Comparison of ENCODE assay signal across 8 mouse cellular contexts in genomic region chr16:9009361-9010083, GRCm38 (mm10).
DNase-seq lines count a peak whose midpoint lies in the region; ATAC-seq and TF ChIP-seq lines count a peak whose summit lies in the region.

No protein-coding gene starts in this region.

- H3K27me3 ChIP-seq in spleen, adult 2 months (ENCODE audit: control insufficient read depth, insufficient read depth, low read length): no peaks in the 10 kb centered on the region
- H3K27me3 ChIP-seq in midbrain, postnatal 0 days (ENCODE audit: insufficient read depth, low read length): no peaks in the 10 kb centered on the region

- H3K4me1 ChIP-seq in spleen, adult 2 months (ENCODE audit: control insufficient read depth, insufficient read depth, insufficient read length): no peaks in the 10 kb centered on the region
- no peaks in the 10 kb centered on the region for H3K4me1 ChIP-seq in midbrain, postnatal 0 days (ENCODE audit: insufficient read depth, low read length)

- H3K4me2 ChIP-seq in midbrain, postnatal 0 days (ENCODE audit: low read depth, low read length, poor library complexity, severe bottlenecking): no peak overlapping the region

- H3K27ac ChIP-seq in spleen, adult 2 months (ENCODE audit: insufficient read depth, low read length): no peak overlapping the region
- no peak overlapping the region for H3K27ac ChIP-seq in midbrain, postnatal 0 days (ENCODE audit: low read depth, low read length)

- H3K9me3 ChIP-seq in midbrain, postnatal 0 days (ENCODE audit: low read length): no peaks in the 10 kb centered on the region

- 19% methylated on average over 19 of the region's 19 CpGs for WGBS in spleen, adult 2 months
- 20% methylated on average over 19 of the region's 19 CpGs for WGBS in midbrain, postnatal 0 days

- no peak for TF ChIP-seq POLR2A in spleen, adult 2 months (IDR thresholded peaks at IDR 0.05; ENCODE audit: low read depth, low read length)

- H3K4me3 ChIP-seq in spleen, adult 2 months (ENCODE audit: extremely low read depth, insufficient read depth, insufficient read length): no peak overlapping the region
- no peak overlapping the region for H3K4me3 ChIP-seq in midbrain, postnatal 0 days (ENCODE audit: low read depth, low read length)

- ATAC-seq in midbrain, postnatal 0 days (ENCODE audit: low FRiP score): peak; percentile 84; the same call in 1 of the 2 replicates

- H3K9ac ChIP-seq in midbrain, postnatal 0 days (replicated peaks; ENCODE audit: low read length, poor library complexity, severe bottlenecking): no peak overlapping the region

- DNase-seq in spleen, adult 2 months (ENCODE audit: low read depth in 1 of 2, low spot score in 2 of 2): peak in 1 of 2 experiments; percentile 6
- no peak for DNase-seq in spleen, adult 12 weeks (ENCODE audit: low spot score)
- peak; percentile 78 for DNase-seq in embryo, embryonic 9.5 days (ENCODE audit: extremely low spot score)
- peak; percentile 81 to 87 for DNase-seq in heart, adult 18-20 months
- DNase-seq in kidney, adult 18-20 months: peak; percentile 60
- DNase-seq in left cerebral cortex, postnatal 4 days: peak; percentile 87
- DNase-seq in midbrain, postnatal 0 days (ENCODE audit: low spot score): peak; percentile 89
- DNase-seq in telencephalon, adult 2 months (ENCODE audit: low read depth, low spot score): peak; percentile 97

- intact Hi-C loops in left cerebral cortex, postnatal 4 days (cut with DNase I): loop anchor here (2.0 to 10.0 kb wide), 2 partner anchors 125 to 983 kb away; no protein-coding TSS in a partner anchor

- H3K36me3 ChIP-seq in spleen, adult 2 months (ENCODE audit: control insufficient read depth, insufficient read depth, low read length): no peaks in the 10 kb centered on the region
- H3K36me3 ChIP-seq in midbrain, postnatal 0 days (ENCODE audit: insufficient read depth, low read length): no peaks in the 10 kb centered on the region

- TF ChIP-seq CTCF in spleen, adult 2 months (IDR thresholded peaks at IDR 0.05; ENCODE audit: extremely low read depth, insufficient read depth, insufficient read length, insufficient replicate concordance): 0 out of 2 replicates have a peak, but pooled peaks have one; percentile 23
- peak; percentile 99 for TF ChIP-seq CTCF in midbrain, postnatal 0 days (IDR thresholded peaks at IDR 0.05)
